Mouse (Mus musculus) G1E (cell line): Measurements from ENCODE around the gene Gtf2ird1.

Experiments
- CTCF ChIP-seq: IDR thresholded peaks from 2 replicates; pipeline ENCODE4 v1.5.1; 2012; ENCODE audit warnings: low read depth, low read length, inconsistent platforms, mixed read lengths
- GATA1 ChIP-seq: IDR thresholded peaks from 2 replicates; pipeline ENCODE4 v1.6.1; 2012; ENCODE audit warnings: borderline replicate concordance, low read length, inconsistent platforms, mixed read lengths

- no peak for TF ChIP-seq CTCF
- no peak for TF ChIP-seq GATA1
Observed at GRCm38 (mm10) chr5:134341321-134341720, 115.2 kb downstream of the Gtf2ird1 start.
